Comparison of ENCODE assay signal across 8 mouse cellular contexts in genomic region chr15:98108297-98109152, GRCm38 (mm10). TPM values are rescaled to one million over a fixed set of nuclear protein-coding genes. Genes with fewer than 3 reads are reported as not detected.
DNase-seq lines count a peak whose midpoint lies in the region; ATAC-seq lines count a peak whose summit lies in the region.

No protein-coding gene starts in this region.

- H3K9ac ChIP-seq in hindbrain, embryonic 14.5 days, result peak overlapping the region; percentile 74

- peak overlapping the region; percentile 70 for H3K4me2 ChIP-seq in hindbrain, embryonic 14.5 days (replicated peaks)

- H3K9me3 ChIP-seq in hindbrain, embryonic 14.5 days (ENCODE audit: control insufficient read depth, low read length), result no peaks in the 10 kb centered on the region

- peak; percentile 67 for DNase-seq in WW6 (ENCODE audit: low read depth, low spot score)
- DNase-seq in cerebellum, postnatal 36 days, result peak; percentile 86 to 87
- peak; percentile 91 for DNase-seq in frontal cortex, postnatal 36 days (ENCODE audit: low spot score in 2 of 2)
- DNase-seq in hindbrain, embryonic 14.5 days (ENCODE audit: low spot score), result peak; percentile 78
- peak; percentile 69 to 76 for DNase-seq in layer of hippocampus, postnatal 25 days (ENCODE audit: extremely low spot score in 1 of 2, low spot score in 1 of 2)
- peak; percentile 79 for DNase-seq in lung, postnatal 14 days
- DNase-seq in retina, embryonic 14.5 days (ENCODE audit: low spot score), result peak; percentile 78
- peak; percentile 77 to 84 for DNase-seq in thymus, postnatal 36 days

- peak overlapping the region; percentile 86 for H3K27ac ChIP-seq in hindbrain, embryonic 14.5 days

- peaks cover 14% of the 10 kb centered on the region; the same call in 1 of the 2 replicates for H3K36me3 ChIP-seq in hindbrain, embryonic 14.5 days (replicated peaks; ENCODE audit: control insufficient read depth, insufficient read depth)

- H3K4me3 ChIP-seq in hindbrain, embryonic 14.5 days (replicated peaks; ENCODE audit: low read length), result peak overlapping the region; percentile 63

- WGBS in hindbrain, embryonic 14.5 days, result 4% methylated on average over 34 of the region's 37 CpGs

- H3K4me1 ChIP-seq in hindbrain, embryonic 14.5 days (replicated peaks; ENCODE audit: control insufficient read depth, insufficient read depth, low read length), result peaks cover 19% of the 10 kb centered on the region

- ATAC-seq in hindbrain, embryonic 14.5 days (ENCODE audit: low FRiP score), result peak; percentile 94

- no peaks in the 10 kb centered on the region for H3K27me3 ChIP-seq in hindbrain, embryonic 14.5 days (ENCODE audit: control insufficient read depth, insufficient read depth, low read length)

RNA-seq across cellular contexts. Expression of gene Senp1, which starts 15.0 kb away (rescaled TPM):
- polyA plus RNA-seq in hindbrain, embryonic 14.5 days (2014; fragmentation: Nextera tagmentation; extraction: Ambion mirVana), result 22.9 and 23.6 TPM in 2 replicates
- total RNA-seq in layer of hippocampus, postnatal 25 days (2021), result 10 to 100 TPM; 10.8 to 12.6 TPM

RNA-seq across cellular contexts. Expression of gene Pfkm, which starts 16.1 kb away (rescaled TPM):
- polyA plus RNA-seq in hindbrain, embryonic 14.5 days (2014; fragmentation: Nextera tagmentation; extraction: Ambion mirVana), result 77.6 and 83.0 TPM in 2 replicates
- 100 to 1,000 TPM; 348 to 370 TPM for total RNA-seq in layer of hippocampus, postnatal 25 days (2021)

RNA-seq across cellular contexts. Expression of gene Asb8, which starts 56.9 kb away (rescaled TPM):
- polyA plus RNA-seq in hindbrain, embryonic 14.5 days (2014; fragmentation: Nextera tagmentation; extraction: Ambion mirVana), result 66.2 and 66.8 TPM in 2 replicates
- total RNA-seq in layer of hippocampus, postnatal 25 days (2021), result 10 to 100 TPM; 48.7 to 53.0 TPM

RNA-seq across cellular contexts. Expression of gene Ccdc184, which starts 58.4 kb away (rescaled TPM):
- polyA plus RNA-seq in hindbrain, embryonic 14.5 days (2014; fragmentation: Nextera tagmentation; extraction: Ambion mirVana), result 98.1 and 125 TPM in 2 replicates
- total RNA-seq in layer of hippocampus, postnatal 25 days (2021), result 10 to 100 TPM; 10.9 to 12.4 TPM

Comparison
In these comparisons a context has a peak if more than half of its experiments do, and no peak if none do; other contexts are left out.
1. Peak in every context shown above with its lines: DNase-seq, ATAC-seq, H3K4me3 ChIP-seq and H3K27ac ChIP-seq.